ENCODE assay signal across 8 mouse cellular contexts in the genomic region with DNA sequence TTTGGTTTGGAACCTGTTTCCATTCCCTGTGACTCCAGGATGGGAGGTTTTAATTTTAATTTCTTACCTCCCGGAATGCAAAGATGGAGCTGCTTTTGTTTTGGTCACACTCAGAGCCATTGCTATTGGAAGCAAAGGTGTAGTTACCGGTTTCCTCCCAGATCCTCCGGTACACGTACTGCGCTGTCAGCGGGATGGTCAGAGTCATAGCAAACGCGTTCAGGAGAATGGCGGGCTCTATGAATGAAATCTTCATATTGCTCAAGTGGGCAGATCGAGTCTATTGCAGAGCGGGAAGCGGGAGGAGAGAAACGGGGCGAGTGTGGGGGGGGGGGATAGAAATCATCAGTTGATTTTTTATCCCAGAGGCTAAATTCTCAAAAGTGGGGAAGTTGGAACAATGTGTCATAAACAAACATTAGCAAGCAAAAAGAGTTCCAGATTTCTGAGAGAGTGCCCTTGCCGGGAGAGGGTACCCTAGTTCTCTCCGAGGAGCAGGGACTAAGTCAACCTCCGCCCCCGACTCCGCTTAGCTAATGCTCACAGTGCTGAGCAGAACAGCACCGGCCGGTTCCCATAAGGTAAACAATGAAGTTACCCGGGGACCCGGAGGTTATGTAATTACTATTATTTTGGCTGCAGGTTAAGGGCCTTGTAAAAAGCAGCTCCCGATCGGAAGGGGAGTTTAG. TPM values are rescaled to one million over a fixed set of nuclear protein-coding genes. Genes with fewer than 3 reads are reported as not detected.
DNase-seq lines count a peak whose midpoint lies in the region; ATAC-seq and TF ChIP-seq lines count a peak whose summit lies in the region.

No protein-coding gene starts in this region.

- H3K36me3 ChIP-seq in kidney, adult 2 months (ENCODE audit: control insufficient read depth, insufficient read depth, low read length): no peaks in the 10 kb centered on the region
- no peaks in the 10 kb centered on the region for H3K36me3 ChIP-seq in forebrain, embryonic 15.5 days
- H3K36me3 ChIP-seq in kidney, postnatal 0 days (ENCODE audit: insufficient read depth, low read length): no peaks in the 10 kb centered on the region
- no peaks in the 10 kb centered on the region for H3K36me3 ChIP-seq in stomach, embryonic 16.5 days (ENCODE audit: control insufficient read depth, insufficient read depth, low read length)

- TF ChIP-seq CTCF in kidney, adult 2 months (conservative IDR thresholded peaks at IDR 0.05; ENCODE audit: insufficient read depth, insufficient read length, low read depth, low read length): no peak
- no peak for TF ChIP-seq CTCF in kidney, postnatal 0 days (IDR thresholded peaks at IDR 0.05; ENCODE audit: low read depth)

- H3K4me2 ChIP-seq in forebrain, embryonic 15.5 days (replicated peaks): peak overlapping the region; percentile 98
- H3K4me2 ChIP-seq in kidney, postnatal 0 days (ENCODE audit: low read length): peak overlapping the region; percentile 98
- peak overlapping the region; percentile 72 for H3K4me2 ChIP-seq in stomach, embryonic 16.5 days (ENCODE audit: low read depth, low read length)

- H3K27ac ChIP-seq in kidney, adult 2 months (ENCODE audit: insufficient read depth, low read depth, low read length): peak overlapping the region; percentile 51
- no peak overlapping the region for H3K27ac ChIP-seq in forebrain, embryonic 15.5 days (replicated peaks)
- H3K27ac ChIP-seq in kidney, postnatal 0 days: 0 out of 2 replicates have a peak overlapping the region, but pooled peaks have one; percentile 10
- H3K27ac ChIP-seq in stomach, embryonic 16.5 days (ENCODE audit: low read length): no peak overlapping the region

- peaks cover 6% of the 10 kb centered on the region; the same call in 1 of the 2 replicates for H3K4me1 ChIP-seq in kidney, adult 2 months (ENCODE audit: control insufficient read depth, insufficient read depth, low read length)
- H3K4me1 ChIP-seq in forebrain, embryonic 15.5 days: peaks cover 16% of the 10 kb centered on the region
- H3K4me1 ChIP-seq in kidney, postnatal 0 days (replicated peaks; ENCODE audit: insufficient read depth, low read length): no peaks in the 10 kb centered on the region
- peaks cover 10% of the 10 kb centered on the region for H3K4me1 ChIP-seq in stomach, embryonic 16.5 days (ENCODE audit: control insufficient read depth, insufficient read depth, low read length)

- no peak for TF ChIP-seq POLR2A in kidney, adult 2 months (IDR thresholded peaks at IDR 0.05; ENCODE audit: low read depth, low read length)

- H3K9ac ChIP-seq in forebrain, embryonic 15.5 days (replicated peaks): peak overlapping the region; percentile 58
- H3K9ac ChIP-seq in kidney, postnatal 0 days (ENCODE audit: low read depth, low read length): peak overlapping the region; percentile 52; the same call in 1 of the 2 replicates
- H3K9ac ChIP-seq in stomach, embryonic 16.5 days (ENCODE audit: low read length): peak overlapping the region; percentile 63

- H3K4me3 ChIP-seq in kidney, adult 2 months (ENCODE audit: insufficient read depth, low read depth, low read length): peak overlapping the region; percentile 79
- peak overlapping the region; percentile 79 for H3K4me3 ChIP-seq in forebrain, embryonic 15.5 days
- H3K4me3 ChIP-seq in kidney, postnatal 0 days (replicated peaks; ENCODE audit: low read depth, low read length): peak overlapping the region; percentile 76
- H3K4me3 ChIP-seq in stomach, embryonic 16.5 days (replicated peaks; ENCODE audit: low read length): peak overlapping the region; percentile 60

- H3K27me3 ChIP-seq in kidney, adult 2 months (replicated peaks; ENCODE audit: control insufficient read depth, insufficient read depth, low read length): no peaks in the 10 kb centered on the region
- H3K27me3 ChIP-seq in forebrain, embryonic 15.5 days: peaks cover 10% of the 10 kb centered on the region
- H3K27me3 ChIP-seq in kidney, postnatal 0 days (ENCODE audit: insufficient read depth, low read length): no peaks in the 10 kb centered on the region
- H3K27me3 ChIP-seq in stomach, embryonic 16.5 days (ENCODE audit: control insufficient read depth, insufficient read depth, low read length): no peaks in the 10 kb centered on the region

- no peaks in the 10 kb centered on the region for H3K9me3 ChIP-seq in forebrain, embryonic 15.5 days
- H3K9me3 ChIP-seq in kidney, postnatal 0 days (replicated peaks; ENCODE audit: low read length): no peaks in the 10 kb centered on the region
- H3K9me3 ChIP-seq in stomach, embryonic 16.5 days (replicated peaks; ENCODE audit: control insufficient read depth, low read length): no peaks in the 10 kb centered on the region

- WGBS in kidney, adult 2 months: 4% methylated on average over 25 of the region's 25 CpGs
- WGBS in forebrain, embryonic 15.5 days: 2% methylated on average over 25 of the region's 25 CpGs
- WGBS in kidney, postnatal 0 days: 3% methylated on average over 25 of the region's 25 CpGs
- WGBS in stomach, embryonic 16.5 days: 2% methylated on average over 25 of the region's 25 CpGs

- peak; percentile 42; the same call in 1 of the 2 replicates for ATAC-seq in forebrain, embryonic 15.5 days (replicated peaks)
- no peak for ATAC-seq in kidney, postnatal 0 days (replicated peaks; ENCODE audit: low FRiP score, low read depth)
- ATAC-seq in stomach, embryonic 16.5 days (ENCODE audit: insufficient read depth, low FRiP score): no peak

- DNase-seq in kidney, adult 2 months: peak; percentile 58
- no peak for DNase-seq in kidney, adult 18-20 months
- DNase-seq in cerebellum, adult 11-12 months: peak; percentile 52
- DNase-seq in kidney, postnatal 0 days (ENCODE audit: low spot score): peak; percentile 36
- peak; percentile 76 for DNase-seq in lung, postnatal 36 days
- DNase-seq in gastrocnemius, postnatal 4 days (ENCODE audit: low spot score in 2 of 2): no peak

RNA-seq across cellular contexts. Expression of gene Slc46a3, which starts 0.7 kb away (rescaled TPM):
- polyA plus RNA-seq in kidney, adult 2 months (2012; rRNA removed): 36.9 and 48.5 TPM in 2 replicates
- 3.7 and 4.1 TPM in 2 replicates for polyA plus RNA-seq in forebrain, embryonic 15.5 days (2015; fragmentation: Nextera tagmentation; extraction: Ambion mirVana)
- polyA plus RNA-seq in kidney, postnatal 0 days (2015; fragmentation: Nextera tagmentation; extraction: Ambion mirVana): 2.9 and 3.0 TPM in 2 replicates
- polyA plus RNA-seq in stomach, embryonic 16.5 days (2015; fragmentation: Nextera tagmentation; extraction: Ambion mirVana): 7.3 and 9.0 TPM in 2 replicates
- 1 to 10 TPM; 3.4 to 4.3 TPM for total RNA-seq in gastrocnemius, postnatal 4 days (2021)

RNA-seq across cellular contexts. Expression of gene Pomp, which starts 33.6 kb away (rescaled TPM):
- 74.6 and 109 TPM in 2 replicates for polyA plus RNA-seq in kidney, adult 2 months (2012; rRNA removed)
- 479 and 516 TPM in 2 replicates for polyA plus RNA-seq in forebrain, embryonic 15.5 days (2015; fragmentation: Nextera tagmentation; extraction: Ambion mirVana)
- polyA plus RNA-seq in kidney, postnatal 0 days (2015; fragmentation: Nextera tagmentation; extraction: Ambion mirVana): 521 and 525 TPM in 2 replicates
- 388 and 446 TPM in 2 replicates for polyA plus RNA-seq in stomach, embryonic 16.5 days (2015; fragmentation: Nextera tagmentation; extraction: Ambion mirVana)
- 100 to 1,000 TPM; 128 to 151 TPM for total RNA-seq in gastrocnemius, postnatal 4 days (2021)

Comparison
In these comparisons a context has a peak if more than half of its experiments do, and no peak if none do; other contexts are left out.
1. DNase-seq: peak in kidney, adult 2 months (single experiment), cerebellum, adult 11-12 months (single experiment), kidney, postnatal 0 days (single experiment) and lung, postnatal 36 days (single experiment); none in kidney, adult 18-20 months (single experiment) and gastrocnemius, postnatal 4 days (0 of 2).
2. H3K27ac ChIP-seq: peak in kidney, adult 2 months (single experiment) and kidney, postnatal 0 days (single experiment); none in forebrain, embryonic 15.5 days (single experiment) and stomach, embryonic 16.5 days (single experiment).
3. Peak in every context shown above with its lines, with median percentiles within 50 percentile points of each other: H3K4me3 ChIP-seq, H3K4me2 ChIP-seq and H3K9ac ChIP-seq.